Mouse (Mus musculus) adrenal gland, adult (tissue): ENCODE results near the gene Cacul1.
A peak's percentile ranks its signal among the peaks of the same experiment; 100 is the strongest.

Experiments
- DNase-seq, 2 experiments: peaks; one replicate each; pipeline ENCODE4 v3.0.0; 2022 to 2023; ENCODE audit warnings: low spot score in 1 of 2; ENCODE audit not compliant: inconsistent age in 2 of 2

Gene Cacul1

GRCm38 (mm10) chr19:60531897-60532296 lies 48.9 kb downstream of the Cacul1 start:
- DNase-seq, result no peak

- DNase-seq, result no peak
Observed at GRCm38 (mm10) chr19:60530171-60530570, 50.7 kb downstream of the Cacul1 start.

GRCm38 (mm10) chr19:60529302-60529701 lies 51.5 kb downstream of the Cacul1 start:
- no peak for DNase-seq

- DNase-seq, result no peak
Observed at GRCm38 (mm10) chr19:60528602-60529001, 52.2 kb downstream of the Cacul1 start.

GRCm38 (mm10) chr19:60526876-60527275 lies 53.9 kb downstream of the Cacul1 start:
- DNase-seq, result no peak

GRCm38 (mm10) chr19:60525086-60525485 lies 55.7 kb downstream of the Cacul1 start:
- no peak for DNase-seq

GRCm38 (mm10) chr19:60524678-60525077 lies 56.1 kb downstream of the Cacul1 start:
- DNase-seq, result no peak

GRCm38 (mm10) chr19:60520131-60520530 lies 60.7 kb downstream of the Cacul1 start:
- no peak for DNase-seq

GRCm38 (mm10) chr19:60515064-60515463 lies 65.8 kb downstream of the Cacul1 start:
- DNase-seq, result no peak

GRCm38 (mm10) chr19:60513431-60513830 lies 67.4 kb downstream of the Cacul1 start:
- peak; percentile 7 to 62 for DNase-seq

- DNase-seq, result no peak
Observed at GRCm38 (mm10) chr19:60500209-60500608, 80.6 kb downstream of the Cacul1 start.

- peak in 1 of 2 experiments; percentile 58 for DNase-seq
Observed at GRCm38 (mm10) chr19:60497171-60497570, 83.7 kb downstream of the Cacul1 start.

- DNase-seq, result no peak
Observed at GRCm38 (mm10) chr19:60495772-60496171, 85.1 kb downstream of the Cacul1 start.

- DNase-seq, result peak; percentile 37 to 86
Observed at GRCm38 (mm10) chr19:60489566-60489965, 91.3 kb downstream of the Cacul1 start.

GRCm38 (mm10) chr19:60485261-60485660 lies 95.6 kb downstream of the Cacul1 start:
- DNase-seq, result no peak

GRCm38 (mm10) chr19:60478859-60479258 lies 102.0 kb downstream of the Cacul1 start:
- no peak for DNase-seq

- peak in 1 of 2 experiments; percentile 51 for DNase-seq
Observed at GRCm38 (mm10) chr19:60477788-60478187, 103.0 kb downstream of the Cacul1 start.
